Mouse (Mus musculus) spleen, adult 2 months (tissue): Measurements from ENCODE around the gene Haus2.

Source experiments
- CTCF ChIP-seq: fragments of 200-500 bp; IDR thresholded peaks from 2 replicates; pipeline ENCODE4 v1.5.1; 2011; ENCODE audit warnings: mild to moderate bottlenecking, inconsistent platforms; ENCODE audit not compliant: insufficient read depth, insufficient read length, insufficient replicate concordance; ENCODE audit errors: extremely low read depth
- POLR2A ChIP-seq: fragments of 200-500 bp; IDR thresholded peaks from 2 replicates; pipeline ENCODE4 v1.6.1; 2011; ENCODE audit warnings: low read depth, low read length, inconsistent platforms

DNA sequence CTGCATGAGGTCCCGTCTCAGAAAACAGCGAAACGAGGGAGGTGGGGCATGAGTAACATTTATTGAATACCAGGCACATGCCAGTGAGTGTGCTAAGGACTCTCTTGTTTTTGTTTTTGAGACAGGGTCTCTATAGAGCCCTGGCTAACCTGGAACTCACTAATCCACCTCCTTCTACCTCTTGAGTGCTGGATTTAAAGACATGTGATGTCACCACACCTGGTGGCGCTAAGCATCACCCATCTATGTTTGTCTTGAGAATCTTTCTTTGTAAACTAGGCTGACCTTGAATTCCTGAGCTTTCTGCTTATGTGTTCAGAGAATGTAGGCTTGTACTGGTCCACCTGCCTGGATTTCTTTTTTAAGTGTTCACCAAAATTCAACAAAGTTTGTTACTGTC, 31.4 kb upstream of the Haus2 start:
- no peak for TF ChIP-seq CTCF
- no peak for TF ChIP-seq POLR2A
